Mouse (Mus musculus): ENCODE results near the gene Slc6a13.

- TF ChIP-seq EP300 (IDR thresholded peaks at IDR 0.05; ENCODE audit: low read length) (no peak), RCOR1 (conservative IDR thresholded peaks at IDR 0.05; ENCODE audit: low read depth, low read length) (no peak), E2F4 (IDR thresholded peaks at IDR 0.05; ENCODE audit: insufficient replicate concordance, low read depth, low read length) (no peak), CTCF (conservative IDR thresholded peaks at IDR 0.05 in 1 of 2, IDR thresholded peaks at IDR 0.05 in 1 of 2; ENCODE audit: low read depth in 2 of 2, low read length in 2 of 2) (no peak), CHD2 (IDR thresholded peaks at IDR 0.05; ENCODE audit: low read length) (no peak), IRF4 (IDR thresholded peaks at IDR 0.05; ENCODE audit: low read depth, low read length) (no peak), ZNF384 (IDR thresholded peaks at IDR 0.05; ENCODE audit: low read depth, low read length) (no peak), ZC3H11A (IDR thresholded peaks at IDR 0.05; ENCODE audit: low read depth, low read length) (no peak), MAZ (IDR thresholded peaks at IDR 0.05; ENCODE audit: low read depth, low read length) (no peak), ZMIZ1 (IDR thresholded peaks at IDR 0.05; ENCODE audit: low read depth, low read length) (no peak), MYC (IDR thresholded peaks at IDR 0.05; ENCODE audit: low read depth, low read length) (no peak), MAX (IDR thresholded peaks at IDR 0.05; ENCODE audit: low read length) (no peak), TCF12 (IDR thresholded peaks at IDR 0.05; ENCODE audit: low read depth, low read length) (no peak), MAFK (IDR thresholded peaks at IDR 0.05; ENCODE audit: insufficient replicate concordance, low read length) (no peak)
Observed at GRCm38 (mm10) chr6:121305571-121305970, 5.5 kb downstream of the Slc6a13 start.

All from CH12.LX (cell line).